Mouse (Mus musculus): ENCODE measurements around the gene Tanc2.
A peak's percentile ranks its signal among the peaks of the same experiment; 100 is the strongest.

Tanc2 gene

GRCm38 (mm10) chr11:105955815-105956430 lies 366.1 kb downstream of the Tanc2 start:
- no peak for DNase-seq (ENCODE audit: low spot score)

DNA sequence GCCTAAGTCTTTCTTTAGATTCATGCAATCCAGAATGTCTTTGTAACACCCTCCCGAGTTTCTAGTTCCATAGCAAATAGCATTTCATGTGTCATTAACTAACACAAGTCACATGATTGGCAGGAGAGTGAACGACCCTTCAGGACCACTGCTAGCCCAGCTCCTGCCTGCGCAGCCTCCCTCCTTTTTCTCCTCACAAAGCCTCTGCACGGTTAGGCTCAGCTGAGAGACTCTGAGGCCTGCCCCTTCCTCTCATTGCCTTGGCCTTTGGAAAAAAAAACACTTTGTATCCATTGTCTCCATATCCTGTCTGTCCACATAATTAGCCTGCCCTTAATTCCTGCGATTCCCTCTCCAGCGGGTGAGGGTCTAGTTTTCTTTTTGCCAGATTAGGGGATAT lies 367.7 kb downstream of the Tanc2 start:
- no peak for DNase-seq (ENCODE audit: low spot score)

- DNase-seq (ENCODE audit: low spot score): no peak
Measured at GRCm38 (mm10) chr11:105958566-105958965, 368.8 kb downstream of the Tanc2 start.

- DNase-seq (ENCODE audit: low spot score): no peak
Measured at GRCm38 (mm10) chr11:105959355-105959754, 369.6 kb downstream of the Tanc2 start.

DNA sequence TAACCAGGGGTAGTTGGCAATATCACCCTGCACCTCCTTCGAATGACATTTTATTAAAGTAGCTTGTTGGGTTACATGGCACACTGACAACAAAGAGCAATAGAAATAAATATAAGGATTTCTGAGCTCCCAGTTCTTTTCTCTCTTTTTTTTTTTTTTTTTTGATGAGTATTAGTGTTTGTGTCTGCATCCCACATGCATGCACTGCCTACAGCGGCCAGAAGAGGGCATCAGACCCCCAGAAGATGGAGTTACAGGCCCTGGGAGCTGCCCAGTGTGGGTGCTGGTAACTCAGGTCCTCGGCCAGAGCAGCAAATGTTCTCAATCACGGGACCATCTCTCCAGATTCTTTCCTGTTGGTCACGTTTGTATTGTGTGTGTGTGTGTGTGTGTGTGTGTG lies 374.9 kb downstream of the Tanc2 start:
- no peak for DNase-seq (ENCODE audit: low spot score)

GRCm38 (mm10) chr11:105966288-105966687 lies 376.5 kb downstream of the Tanc2 start:
- no peak for DNase-seq (ENCODE audit: low spot score)

DNA sequence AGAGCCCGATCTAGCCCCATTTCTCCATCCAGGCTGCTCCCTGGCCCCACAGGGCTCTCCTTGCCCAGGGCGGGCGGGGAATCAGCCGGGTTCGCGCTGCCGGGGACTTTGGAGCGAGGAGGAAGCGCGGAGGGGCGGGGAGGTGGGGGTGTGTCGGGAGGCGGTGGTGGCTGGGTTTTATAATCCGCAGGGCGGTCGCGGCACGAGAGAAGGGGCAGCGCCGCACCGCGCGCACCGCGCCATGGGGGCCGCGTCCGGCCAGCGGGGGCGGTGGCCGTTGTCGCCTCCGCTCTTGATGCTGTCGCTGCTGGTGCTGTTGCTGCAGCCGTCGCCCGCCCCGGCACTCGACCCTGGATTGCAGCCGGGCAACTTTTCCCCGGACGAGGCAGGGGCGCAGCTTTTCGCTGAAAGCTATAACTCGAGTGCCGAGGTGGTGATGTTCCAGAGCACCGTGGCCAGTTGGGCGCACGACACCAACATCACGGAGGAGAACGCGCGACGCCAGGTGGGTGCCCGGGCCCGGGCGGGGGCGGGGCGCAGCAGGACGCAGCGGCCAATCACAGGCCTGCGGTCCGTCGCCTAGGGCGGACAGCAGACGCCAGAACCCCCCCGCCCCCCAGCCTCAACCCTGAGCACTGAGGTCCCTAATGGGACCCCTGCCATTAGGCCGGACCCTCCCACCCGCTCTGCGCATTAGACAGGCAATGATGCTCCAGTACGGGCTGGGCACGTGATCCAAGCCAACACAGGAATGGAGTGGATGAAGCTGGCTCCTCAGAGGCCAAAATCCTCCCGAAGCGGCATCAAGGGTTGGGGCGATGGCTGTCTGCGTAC lies 378.2 kb downstream of the Tanc2 start, which contains the start of gene Ace:
TSS of gene Ace (plus strand) at position 205 of the 834 bp plus-strand sequence.
- peak; percentile 55 for DNase-seq (ENCODE audit: low spot score)

GRCm38 (mm10) chr11:105968948-105969347 lies 379.2 kb downstream of the Tanc2 start:
- no peak for DNase-seq (ENCODE audit: low spot score)

- no peak for DNase-seq (ENCODE audit: low spot score)
Measured at GRCm38 (mm10) chr11:105969516-105969915, 379.7 kb downstream of the Tanc2 start.

DNA sequence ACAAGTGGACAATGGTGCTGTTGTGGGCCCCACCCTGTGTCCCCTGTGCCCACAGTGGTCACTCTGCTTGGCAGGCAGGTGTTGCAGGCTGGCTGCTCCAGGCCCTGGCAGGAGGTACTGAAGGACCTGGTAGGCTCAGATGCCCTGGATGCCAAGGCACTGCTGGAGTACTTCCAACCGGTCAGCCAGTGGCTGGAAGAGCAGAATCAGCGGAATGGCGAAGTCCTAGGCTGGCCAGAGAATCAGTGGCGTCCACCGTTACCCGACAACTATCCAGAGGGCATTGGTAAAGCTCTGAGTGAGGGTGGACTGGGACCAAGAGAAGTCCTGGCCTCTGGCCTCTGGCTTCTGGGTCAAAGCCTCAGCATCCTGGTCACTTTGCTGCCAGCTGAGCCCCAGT lies 384.8 kb downstream of the Tanc2 start:
- DNase-seq (ENCODE audit: low spot score): no peak

- DNase-seq (ENCODE audit: low spot score): no peak
Measured at GRCm38 (mm10) chr11:105975050-105975449, 385.3 kb downstream of the Tanc2 start.

DNA sequence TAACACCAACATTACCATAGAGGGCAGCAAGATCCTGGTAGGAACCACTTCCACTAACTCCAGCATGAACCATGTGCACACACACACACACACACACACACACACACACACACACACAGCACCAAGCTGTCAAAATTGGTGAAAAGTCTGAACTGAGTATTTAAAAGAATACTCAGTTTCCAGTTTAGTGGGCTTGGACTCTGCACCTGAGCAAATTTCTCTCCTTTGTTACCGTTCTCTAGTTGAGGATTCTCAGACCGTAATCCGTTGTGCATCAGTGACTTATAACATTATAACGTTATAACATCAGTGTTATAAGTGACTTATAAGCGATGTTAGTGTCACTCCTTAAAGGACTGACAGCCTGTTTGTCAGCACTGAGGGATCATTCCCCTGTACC lies 385.9 kb downstream of the Tanc2 start:
- no peak for DNase-seq (ENCODE audit: low spot score)

DNA sequence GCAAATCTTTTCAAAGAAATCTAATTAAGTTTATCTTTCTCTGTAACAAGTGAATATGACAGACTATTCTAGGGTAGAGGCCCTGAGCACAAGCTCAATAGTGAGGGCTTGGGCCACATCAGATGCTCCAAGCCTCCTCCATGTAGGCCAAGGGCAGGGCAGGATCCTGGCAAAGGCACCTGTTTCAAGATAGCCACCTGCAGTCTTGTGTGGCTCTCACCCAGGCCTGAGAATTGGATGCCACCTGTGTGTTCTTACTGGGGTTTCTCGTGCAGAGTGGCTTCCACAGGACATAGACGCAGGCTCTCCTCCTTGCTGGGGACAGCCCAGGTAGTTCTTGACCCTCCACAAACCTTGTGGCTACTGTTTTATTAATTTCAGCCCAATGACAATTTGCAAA lies 388.4 kb downstream of the Tanc2 start:
- DNase-seq (ENCODE audit: low spot score): no peak

- no peak for DNase-seq (ENCODE audit: low spot score)
Measured at GRCm38 (mm10) chr11:105978634-105979033, 388.8 kb downstream of the Tanc2 start.

Measured in retina, embryonic 14.5 days (tissue).